Mouse (Mus musculus) thymus, postnatal 10 days (tissue): ENCODE measurements around the gene Cacng5.
A peak's percentile ranks its signal among the peaks of the same experiment; 100 is the strongest.

Experiments used
- DNase-seq, 2 experiments: peaks; one replicate each; pipeline ENCODE4 v3.0.0; 2021; ENCODE audit warnings: low spot score in 2 of 2

Gene Cacng5

GRCm38 (mm10) chr11:107887342-107887741 lies 27.5 kb downstream of the Cacng5 start:
- DNase-seq = no peak

- no peak for DNase-seq
Observed at GRCm38 (mm10) chr11:107876840-107877239, 38.0 kb downstream of the Cacng5 start.

- DNase-seq = no peak
Observed at GRCm38 (mm10) chr11:107875861-107876494, 38.9 kb downstream of the Cacng5 start.

GRCm38 (mm10) chr11:107872743-107873142 lies 42.1 kb downstream of the Cacng5 start:
- DNase-seq = no peak

- no peak for DNase-seq
Observed at GRCm38 (mm10) chr11:107867509-107867908, 47.3 kb downstream of the Cacng5 start.

- peak; percentile 20 to 75 for DNase-seq
Observed at GRCm38 (mm10) chr11:107865128-107865527, 49.7 kb downstream of the Cacng5 start.

GRCm38 (mm10) chr11:107864024-107864423 lies 50.8 kb downstream of the Cacng5 start:
- DNase-seq = peak in 1 of 2 experiments; percentile 60

- no peak for DNase-seq
Observed at GRCm38 (mm10) chr11:107861738-107862137, 53.1 kb downstream of the Cacng5 start.

GRCm38 (mm10) chr11:107859871-107860270 lies 55.0 kb downstream of the Cacng5 start:
- DNase-seq = no peak

- peak in 1 of 2 experiments; percentile 49 for DNase-seq
Observed at GRCm38 (mm10) chr11:107859288-107859687, 55.6 kb downstream of the Cacng5 start.

GRCm38 (mm10) chr11:107853088-107853487 lies 61.8 kb downstream of the Cacng5 start:
- DNase-seq = peak in 1 of 2 experiments; percentile 55

GRCm38 (mm10) chr11:107849621-107850020 lies 65.2 kb downstream of the Cacng5 start:
- no peak for DNase-seq

GRCm38 (mm10) chr11:107844175-107844574 lies 70.7 kb downstream of the Cacng5 start:
- no peak for DNase-seq

GRCm38 (mm10) chr11:107833351-107834040 lies 81.4 kb downstream of the Cacng5 start:
- DNase-seq = no peak
